Mouse (Mus musculus) kidney, adult 2 months (tissue): Measurements from ENCODE around the gene Nes. TPM values are rescaled to one million over a fixed set of nuclear protein-coding genes. Genes with fewer than 3 reads are reported as not detected.

Experiments
- DNase-seq: peaks from one replicate; pipeline ENCODE4 v3.0.0; 2021
- H3K27ac ChIP-seq: fragments of 200-500 bp; 2 replicates; pipeline ENCODE4 v1.5.1; 2012; ENCODE audit warnings: low read depth, low read length, control low read depth, inconsistent platforms; ENCODE audit not compliant: insufficient read depth
- H3K27me3 ChIP-seq: fragments of 200-500 bp; replicated peaks from 2 replicates; pipeline ENCODE4 v1.6.1; 2012; ENCODE audit warnings: mild to moderate bottlenecking, moderate library complexity, low read length, inconsistent platforms; ENCODE audit not compliant: control insufficient read depth, insufficient read depth
- H3K36me3 ChIP-seq: fragments of 200-500 bp; 2 replicates; pipeline ENCODE4 v1.6.1; 2012; ENCODE audit warnings: mild to moderate bottlenecking, moderate library complexity, low read length, inconsistent platforms; ENCODE audit not compliant: control insufficient read depth, insufficient read depth
- H3K4me1 ChIP-seq: fragments of 200-500 bp; 2 replicates; pipeline ENCODE4 v1.6.1; 2011; ENCODE audit warnings: low read length; ENCODE audit not compliant: control insufficient read depth, insufficient read depth
- H3K4me3 ChIP-seq: fragments of 200-500 bp; 2 replicates; pipeline ENCODE4 v1.5.1; 2011; ENCODE audit warnings: mild to moderate bottlenecking, low read depth, low read length, control low read depth; ENCODE audit not compliant: insufficient read depth
- CTCF ChIP-seq: fragments of 200-500 bp; conservative IDR thresholded peaks from 2 replicates; pipeline ENCODE4 v1.5.1; 2011; ENCODE audit warnings: low read depth, mild to moderate bottlenecking, control low read depth, low read length, moderate library complexity, mixed read lengths; ENCODE audit not compliant: insufficient read depth, insufficient read length
- POLR2A ChIP-seq: fragments of 200-500 bp; IDR thresholded peaks from one replicate; pipeline ENCODE4 v1.6.1; 2011; ENCODE audit warnings: low read depth, low read length, control low read depth
- WGBS: fragments of 180-500 bp; shearing (Covaris S2); methylation state at CpG from one replicate; pipeline ENCODE4 v1.1.7; 2018; 5-methylcytosine and 5-hydroxymethylcytosine counted together
- polyA plus RNA-seq: library from polyadenylated mRNA; depleted of rRNA; stranded (reverse); fragments of >200 nt; gene quantifications from 2 replicates; pipeline ENCODE4 v1.2.3, GENCODE M21; 2012

The Nes gene
- polyA plus RNA-seq, 1 experiment = 7.5 TPM

DNA sequence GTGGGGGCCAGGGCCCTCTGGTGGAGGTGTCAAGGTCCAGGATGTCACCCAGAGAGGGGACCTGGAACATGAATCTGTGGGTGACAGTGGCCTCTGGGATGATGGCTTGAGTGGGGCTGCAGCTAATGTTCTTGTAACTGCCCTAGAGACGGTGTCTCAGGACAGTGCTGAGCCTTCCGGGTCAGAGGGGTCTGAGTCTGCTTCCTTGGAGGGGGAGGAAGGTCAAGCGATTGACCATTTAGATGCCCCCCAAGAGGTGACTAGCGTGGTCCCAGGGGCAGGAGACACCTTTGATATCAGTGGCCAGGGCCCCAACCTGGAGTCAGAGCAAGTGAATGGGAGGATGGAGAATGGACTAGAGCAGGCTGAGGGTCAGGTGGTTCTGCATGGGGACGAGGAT lies 8.6 kb downstream of the Nes start:
- WGBS = 82% methylated on average over 5 of the region's 5 CpGs
- DNase-seq = no peak
- no peaks in the 10 kb centered on the region for H3K27me3 ChIP-seq
- H3K4me1 ChIP-seq = 0 out of 2 replicates have a peak, but pooled peaks cover 6% of the 10 kb centered on the region
- no peak for TF ChIP-seq POLR2A
- TF ChIP-seq CTCF = no peak
- H3K27ac ChIP-seq = no peak overlapping the region
- H3K36me3 ChIP-seq = no peaks in the 10 kb centered on the region
- no peak overlapping the region for H3K4me3 ChIP-seq

DNA sequence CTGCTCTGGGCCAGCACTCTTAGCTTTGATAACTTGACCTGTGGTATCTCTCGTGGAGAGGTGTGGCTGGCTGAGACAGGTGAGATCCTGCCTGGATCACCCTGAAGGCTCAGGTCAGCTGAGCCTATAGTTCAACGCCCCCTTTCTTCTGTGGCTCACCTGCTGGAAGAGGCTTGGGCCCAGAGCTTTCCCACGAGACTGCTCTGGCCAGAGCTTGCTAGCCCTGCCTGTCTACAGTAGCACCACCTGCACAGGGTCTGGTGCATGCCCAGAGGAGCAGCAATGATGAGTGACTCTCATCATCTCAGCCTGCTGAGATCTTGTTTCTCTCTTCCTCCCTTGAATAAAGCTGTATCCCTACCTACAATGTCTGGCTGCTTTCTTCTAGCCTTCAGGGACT lies 9.2 kb downstream of the Nes start:
- H3K27me3 ChIP-seq = no peaks in the 10 kb centered on the region
- H3K4me1 ChIP-seq = 0 out of 2 replicates have a peak, but pooled peaks cover 6% of the 10 kb centered on the region
- no peaks in the 10 kb centered on the region for H3K36me3 ChIP-seq
- H3K27ac ChIP-seq = no peak overlapping the region
- DNase-seq = no peak
- 67% methylated on average over 3 of the region's 3 CpGs for WGBS
- no peak overlapping the region for H3K4me3 ChIP-seq
- TF ChIP-seq POLR2A (no peak), CTCF (no peak)

DNA sequence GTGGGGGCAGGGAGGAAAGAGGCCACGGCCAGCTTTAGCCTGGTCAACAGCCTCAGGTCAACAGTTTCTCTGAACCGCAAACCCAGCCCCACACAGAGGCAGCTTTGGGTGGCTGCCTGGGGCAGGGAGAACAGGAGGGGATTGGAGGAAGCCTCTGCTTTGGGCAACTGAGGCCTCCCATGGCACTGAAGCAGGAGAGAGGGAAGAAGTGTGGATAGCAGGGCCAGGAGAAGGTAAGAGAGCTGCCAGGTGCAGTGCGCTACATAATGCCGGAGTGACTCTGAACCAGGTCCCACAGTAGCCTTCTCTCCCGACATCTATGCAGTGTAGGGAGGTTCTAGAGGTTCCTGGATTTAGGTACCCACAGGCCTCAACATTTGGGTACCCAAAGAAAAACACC lies 9.8 kb downstream of the Nes start:
- H3K27me3 ChIP-seq = no peaks in the 10 kb centered on the region
- H3K4me3 ChIP-seq = no peak overlapping the region
- no peak for DNase-seq
- WGBS = 80% methylated on average over 5 of the region's 5 CpGs
- no peak for TF ChIP-seq CTCF
- TF ChIP-seq POLR2A = no peak
- H3K4me1 ChIP-seq = 0 out of 2 replicates have a peak, but pooled peaks cover 6% of the 10 kb centered on the region
- H3K27ac ChIP-seq = no peak overlapping the region
- H3K36me3 ChIP-seq = no peaks in the 10 kb centered on the region

DNA sequence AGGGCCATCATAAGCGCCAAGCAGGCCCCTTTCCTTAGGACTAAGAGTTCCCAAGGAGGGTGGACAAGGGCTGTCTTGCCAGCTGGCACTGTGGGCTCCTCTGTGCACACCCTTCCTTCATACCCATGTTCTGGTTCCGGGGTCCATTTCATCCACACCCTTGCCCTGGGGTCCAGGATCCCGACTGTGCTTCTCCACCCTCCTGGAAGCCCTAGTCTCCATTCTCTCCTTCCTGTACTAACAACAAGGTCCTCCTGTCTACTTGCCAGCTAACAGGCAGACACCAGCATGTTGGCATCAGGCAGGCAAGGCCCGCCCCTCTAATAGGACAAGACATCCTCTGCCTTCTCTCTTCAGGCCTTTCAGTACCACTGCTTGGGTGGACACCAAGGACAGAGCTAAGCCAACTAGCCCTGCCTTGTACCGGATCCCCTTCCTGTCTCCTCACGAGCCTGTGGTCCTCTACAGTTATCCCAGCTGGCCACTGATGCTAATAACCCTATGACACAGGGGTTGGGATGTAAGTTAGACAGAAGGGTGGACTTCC lies 10.4 kb downstream of the Nes start:
- no peak overlapping the region; the same call in 1 of the 2 replicates for H3K27ac ChIP-seq
- no peak overlapping the region for H3K4me3 ChIP-seq
- H3K36me3 ChIP-seq = no peaks in the 10 kb centered on the region
- TF ChIP-seq POLR2A (no peak), CTCF (no peak)
- DNase-seq = no peak
- 81% methylated on average over 6 of the region's 6 CpGs for WGBS
- 0 out of 2 replicates have a peak, but pooled peaks cover 7% of the 10 kb centered on the region for H3K4me1 ChIP-seq
- no peaks in the 10 kb centered on the region for H3K27me3 ChIP-seq

DNA sequence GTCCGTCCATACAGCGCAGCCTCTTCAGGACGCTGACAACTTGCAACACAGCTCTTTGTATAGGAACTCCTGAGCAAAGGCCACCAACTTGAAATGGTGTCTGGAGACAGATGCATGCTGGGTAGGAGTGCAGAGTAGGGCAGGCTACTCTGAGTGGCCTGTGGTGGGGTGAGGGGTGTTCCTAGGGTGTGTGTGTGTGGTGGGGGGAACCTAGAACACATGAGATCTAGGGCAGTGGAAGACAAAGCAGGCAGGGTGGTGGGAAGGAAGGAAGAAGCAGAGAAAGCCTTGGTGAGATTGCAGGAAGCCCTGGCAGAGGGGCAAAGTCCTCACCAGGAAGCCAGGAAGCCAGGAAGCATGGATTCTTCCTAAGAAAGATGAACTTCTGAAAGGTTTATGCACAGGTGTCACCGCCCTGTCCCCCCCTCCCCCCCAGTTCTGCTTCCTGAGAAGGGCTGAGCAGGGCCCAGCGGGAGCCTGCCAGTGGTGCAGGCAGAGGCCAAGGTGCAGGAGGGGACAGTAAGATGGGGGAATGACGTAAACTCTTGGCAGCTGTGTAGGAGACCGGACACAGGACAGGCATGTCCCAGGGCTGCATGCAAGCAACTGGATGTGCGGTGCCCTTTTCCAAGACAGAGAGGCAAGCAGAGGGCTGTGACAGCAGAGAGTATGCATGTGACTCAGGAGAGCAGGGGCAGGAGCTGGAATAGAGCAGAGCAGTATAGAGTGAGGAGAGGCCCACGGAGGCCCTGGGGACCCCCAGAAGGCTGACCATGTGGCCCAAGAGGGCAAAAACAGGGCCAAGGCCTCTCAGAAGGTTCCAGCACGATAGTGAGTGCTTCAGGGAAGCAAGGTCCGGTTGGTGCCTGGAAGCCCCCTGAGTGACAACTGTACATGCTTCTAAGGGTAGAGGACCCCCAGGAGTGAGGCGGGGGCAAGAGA lies 11.3 kb downstream of the Nes start:
- DNase-seq = peak; percentile 88
- TF ChIP-seq CTCF (no peak), POLR2A (no peak)
- WGBS = 37% methylated on average over 12 of the region's 12 CpGs
- no peaks in the 10 kb centered on the region for H3K27me3 ChIP-seq
- no peaks in the 10 kb centered on the region for H3K36me3 ChIP-seq
- peak overlapping the region; percentile 66 for H3K27ac ChIP-seq
- 0 out of 2 replicates have a peak, but pooled peaks cover 12% of the 10 kb centered on the region for H3K4me1 ChIP-seq
- no peak overlapping the region for H3K4me3 ChIP-seq

DNA sequence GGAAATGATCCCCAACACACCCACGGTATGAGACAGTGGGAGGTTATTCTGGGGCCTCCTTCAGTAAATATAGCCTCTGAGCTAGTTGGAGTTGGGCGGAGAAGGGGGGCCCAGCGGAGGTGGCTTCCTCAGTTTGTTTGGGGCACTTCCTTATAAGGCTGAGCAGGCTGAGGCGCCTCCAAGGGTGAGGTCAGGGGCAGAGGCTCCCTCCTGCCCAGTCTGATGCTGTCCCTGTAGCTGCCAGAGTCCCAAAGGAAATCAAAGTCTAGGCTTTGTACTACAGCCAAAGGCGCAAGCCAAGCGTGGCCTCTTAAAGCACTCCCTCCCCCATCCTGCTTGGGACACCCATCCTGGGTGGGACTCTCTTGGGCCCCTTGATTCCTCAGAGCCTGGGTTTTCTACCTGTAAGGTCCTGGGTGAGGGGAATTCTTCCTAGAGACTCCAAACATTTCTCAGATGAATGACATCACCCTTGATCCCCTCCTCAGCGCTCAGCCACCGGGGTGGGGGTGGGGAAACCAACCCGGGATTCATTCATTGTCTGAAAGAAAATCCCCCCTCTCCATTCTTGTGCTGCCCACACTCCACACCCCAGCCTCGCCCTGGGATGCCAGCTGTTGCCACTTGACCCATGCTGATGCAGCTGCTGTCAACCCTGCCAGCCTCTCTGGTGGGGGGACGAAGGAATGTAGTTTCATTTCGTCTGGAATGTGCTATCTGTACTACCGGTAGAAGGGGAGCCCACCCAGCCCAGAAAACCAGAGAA lies 12.1 kb downstream of the Nes start:
- Histone ChIP-seq H3K4me3 (no peak overlapping the region), H3K4me1 (0 out of 2 replicates have a peak, but pooled peaks cover 12% of the 10 kb centered on the region), H3K27me3 (no peaks in the 10 kb centered on the region), H3K27ac (peak overlapping the region; percentile 66), H3K36me3 (no peaks in the 10 kb centered on the region)
- TF ChIP-seq CTCF = no peak
- TF ChIP-seq POLR2A = no peak
- WGBS = 21% methylated on average over 13 of the region's 13 CpGs
- DNase-seq = peak; percentile 86
